Mouse (Mus musculus) lung, postnatal 0 days (tissue): ENCODE results near the gene Mark2.

Source experiments
- CTCF ChIP-seq: IDR thresholded peaks from 2 replicates; pipeline ENCODE4 v1.5.1; 2016; ENCODE audit warnings: antibody characterized with exemption, mild to moderate bottlenecking
- EP300 ChIP-seq: IDR thresholded peaks from 2 replicates; pipeline ENCODE4 v1.6.1; 2016; ENCODE audit warnings: antibody characterized with exemption, mild to moderate bottlenecking, control low read depth

- TF ChIP-seq CTCF: no peak
- no peak for TF ChIP-seq EP300
Measured at GRCm38 (mm10) chr19:7261964-7262363, 79.7 kb downstream of the Mark2 start.
